Mouse (Mus musculus) CH12.LX (cell line): ENCODE results near the gene Gm13279.
"Not testable (repeated sequence)": the region's sequence is repeated elsewhere in the genome, so short reads cannot be mapped to it uniquely, and the experiment has no call there.

Source experiments
- CHD1 ChIP-seq: IDR thresholded peaks from 2 replicates; pipeline ENCODE4 v1.6.1; 2012; ENCODE audit warnings: low read depth, low read length, improper control_type of control experiment, inconsistent platforms
- ELF1 ChIP-seq: IDR thresholded peaks from 2 replicates; pipeline ENCODE4 v1.6.1; 2014; ENCODE audit warnings: low read depth, mild to moderate bottlenecking, inconsistent platforms, low read length, improper control_type of control experiment
- POLR2A ChIP-seq: IDR thresholded peaks from 2 replicates; pipeline ENCODE4 v1.6.1; 2011; ENCODE audit warnings: low read depth, mild to moderate bottlenecking, improper control_type of control experiment, low read length
- TCF12 ChIP-seq: IDR thresholded peaks from 2 replicates; pipeline ENCODE4 v1.6.1; 2014; ENCODE audit warnings: low read depth, mild to moderate bottlenecking, inconsistent platforms, low read length, improper control_type of control experiment

DNA sequence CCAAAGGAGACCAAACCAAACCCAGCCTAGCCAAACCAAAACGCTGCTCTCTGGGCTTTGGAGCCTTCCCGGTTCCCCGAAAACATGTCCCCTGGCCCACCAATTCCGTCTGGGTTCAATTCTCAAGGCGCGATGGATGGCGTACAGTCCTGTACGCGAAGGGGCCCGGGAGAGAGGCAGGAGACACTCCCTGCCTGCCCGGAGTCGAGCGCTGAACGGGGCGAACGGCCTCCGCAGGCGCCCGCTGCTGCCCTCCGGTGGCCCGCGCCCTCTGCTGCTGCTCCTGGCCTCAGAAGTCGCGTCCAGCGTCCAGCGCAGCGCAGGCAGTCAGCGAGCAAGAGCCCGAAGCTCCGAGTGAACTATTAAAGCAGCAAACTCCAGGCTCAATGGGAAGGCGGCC is 14.9 kb upstream of the Gm13279 start:
- TF ChIP-seq POLR2A, CHD1, TCF12, ELF1: not testable (repeated sequence)
